Mouse (Mus musculus) liver, embryonic 15.5 days (tissue): Measurements from ENCODE around the gene Zkscan16. TPM values are rescaled to one million over a fixed set of nuclear protein-coding genes. Genes with fewer than 3 reads are reported as not detected.

ENCODE experiments used
- ATAC-seq: fragments of 200-750 bp; cut with Nextera tagmentation; 2 replicates; pipeline ENCODE4 v1.8.0; 2017; ENCODE audit warnings: moderate number of reproducible peaks, mild to moderate bottlenecking, moderate library complexity; ENCODE audit not compliant: insufficient read depth
- H3K27ac ChIP-seq: fragments of 300-500 bp; sonication (generic); replicated peaks from 2 replicates; pipeline ENCODE4 v1.5.1; 2015; ENCODE audit warnings: mild to moderate bottlenecking, inconsistent platforms
- H3K27me3 ChIP-seq: fragments of 300-500 bp; sonication (generic); 2 replicates; pipeline ENCODE4 v1.6.1; 2015; ENCODE audit warnings: mild to moderate bottlenecking, inconsistent platforms
- H3K36me3 ChIP-seq: fragments of 300-500 bp; sonication (generic); replicated peaks from 2 replicates; pipeline ENCODE4 v1.6.1; 2015; ENCODE audit warnings: moderate library complexity, mild to moderate bottlenecking, inconsistent platforms
- H3K4me1 ChIP-seq: fragments of 300-500 bp; sonication (generic); replicated peaks from 2 replicates; pipeline ENCODE4 v1.6.1; 2015; ENCODE audit warnings: inconsistent platforms
- H3K4me2 ChIP-seq: fragments of 300-500 bp; sonication (generic); 2 replicates; pipeline ENCODE4 v1.6.1; 2015; ENCODE audit warnings: moderate library complexity, mild to moderate bottlenecking, inconsistent platforms
- H3K4me3 ChIP-seq: fragments of 300-500 bp; sonication (generic); replicated peaks from 2 replicates; pipeline ENCODE4 v1.5.1; 2015; ENCODE audit warnings: mild to moderate bottlenecking, inconsistent platforms
- H3K9ac ChIP-seq: fragments of 300-500 bp; sonication (generic); 2 replicates; pipeline ENCODE4 v1.6.1; 2015; ENCODE audit warnings: moderate library complexity, mild to moderate bottlenecking, inconsistent platforms
- H3K9me3 ChIP-seq: fragments of 300-500 bp; sonication (generic); replicated peaks from 2 replicates; pipeline ENCODE4 v1.6.1; 2016; ENCODE audit warnings: inconsistent platforms
- WGBS: fragments of 180-500 bp; shearing (Covaris S2); methylation state at CpG from one replicate; pipeline ENCODE4 v1.1.7; 2015; ENCODE audit warnings: mixed read lengths; ENCODE audit not compliant: insufficient replicate concordance; 5-methylcytosine and 5-hydroxymethylcytosine counted together
- polyA plus RNA-seq: library from polyadenylated mRNA; unstranded; fragments of >200 nt; fragmentation: Nextera tagmentation; extraction: Ambion mirVana; gene quantifications from 2 replicates; pipeline ENCODE4 v1.2.1, GENCODE M21; 2015

Gene Zkscan16
- polyA plus RNA-seq, 1 experiment from 2014 or later: 0.02 TPM

GRCm38 (mm10) chr4:58942942-58943341 lies 486 bp upstream of the Zkscan16 start:
- Histone ChIP-seq H3K9ac (no peak overlapping the region), H3K36me3 (no peaks in the 10 kb centered on the region), H3K27ac (no peak overlapping the region), H3K4me1 (peaks cover 10% of the 10 kb centered on the region), H3K4me3 (peak overlapping the region; percentile 63), H3K9me3 (no peaks in the 10 kb centered on the region), H3K4me2 (peak overlapping the region; percentile 86), H3K27me3 (peaks cover 46% of the 10 kb centered on the region)
- no peak for ATAC-seq
- WGBS: 66% methylated on average over 4 of the region's 4 CpGs

DNA sequence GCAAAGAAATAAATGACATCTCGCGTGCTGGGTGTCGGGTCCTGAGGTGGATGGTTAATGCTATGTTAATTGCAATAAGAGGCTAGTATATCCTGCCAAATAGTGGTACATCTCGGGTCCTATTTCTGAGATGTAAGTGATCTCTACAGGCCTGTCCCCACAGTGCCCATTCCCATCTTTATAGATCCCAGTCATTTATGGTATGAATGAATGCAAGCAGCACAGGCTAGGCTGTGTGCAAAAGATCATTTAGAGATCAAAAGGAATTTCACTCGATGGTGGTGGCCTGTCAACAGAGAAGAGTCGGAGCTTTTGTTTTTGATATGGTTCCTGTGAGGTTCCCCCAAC lies 752 bp downstream of the Zkscan16 start:
- Histone ChIP-seq H3K27ac (no peak overlapping the region), H3K4me1 (peaks cover 10% of the 10 kb centered on the region), H3K27me3 (peaks cover 46% of the 10 kb centered on the region), H3K9me3 (no peaks in the 10 kb centered on the region), H3K4me2 (peak overlapping the region; percentile 86), H3K9ac (no peak overlapping the region), H3K36me3 (no peaks in the 10 kb centered on the region), H3K4me3 (peak overlapping the region; percentile 63)
- WGBS: 8% methylated on average over 6 of the region's 6 CpGs
- no peak for ATAC-seq

DNA sequence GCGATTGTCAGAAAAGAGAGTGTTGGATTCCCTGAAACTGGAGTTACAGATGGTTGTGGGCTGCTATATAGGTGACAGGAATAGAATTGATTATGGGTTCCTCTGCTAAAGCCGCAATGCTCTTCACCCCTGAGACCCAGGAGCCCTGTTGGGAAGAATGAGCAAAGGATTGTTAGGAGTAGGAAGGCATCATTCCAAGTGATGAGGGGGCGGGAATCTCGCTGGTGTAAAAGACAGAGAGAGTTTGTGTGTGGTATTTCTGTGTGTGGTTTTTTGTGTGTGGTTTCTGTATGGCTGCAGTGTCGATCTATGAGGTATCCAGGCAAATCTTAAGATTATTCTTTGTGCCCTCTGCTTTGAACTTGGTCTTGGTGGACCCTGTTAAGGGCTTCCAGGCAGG lies 1.3 kb downstream of the Zkscan16 start:
- peaks cover 46% of the 10 kb centered on the region for H3K27me3 ChIP-seq
- peaks cover 10% of the 10 kb centered on the region for H3K4me1 ChIP-seq
- no peaks in the 10 kb centered on the region for H3K9me3 ChIP-seq
- H3K36me3 ChIP-seq: no peaks in the 10 kb centered on the region
- H3K4me3 ChIP-seq: no peak overlapping the region
- no peak overlapping the region for H3K27ac ChIP-seq
- no peak overlapping the region for H3K4me2 ChIP-seq
- no peak overlapping the region for H3K9ac ChIP-seq
- 46% methylated on average over 5 of the region's 5 CpGs for WGBS
- no peak for ATAC-seq

GRCm38 (mm10) chr4:58948391-58948790 lies 5.0 kb downstream of the Zkscan16 start:
- H3K4me1 ChIP-seq: peaks cover 6% of the 10 kb centered on the region
- H3K9ac ChIP-seq: no peak overlapping the region
- WGBS: 67% methylated on average over 4 of the region's 4 CpGs
- H3K4me3 ChIP-seq: no peak overlapping the region
- H3K4me2 ChIP-seq: no peak overlapping the region
- no peaks in the 10 kb centered on the region for H3K36me3 ChIP-seq
- H3K27me3 ChIP-seq: peaks cover 34% of the 10 kb centered on the region
- no peaks in the 10 kb centered on the region for H3K9me3 ChIP-seq
- no peak overlapping the region for H3K27ac ChIP-seq
- ATAC-seq: no peak

DNA sequence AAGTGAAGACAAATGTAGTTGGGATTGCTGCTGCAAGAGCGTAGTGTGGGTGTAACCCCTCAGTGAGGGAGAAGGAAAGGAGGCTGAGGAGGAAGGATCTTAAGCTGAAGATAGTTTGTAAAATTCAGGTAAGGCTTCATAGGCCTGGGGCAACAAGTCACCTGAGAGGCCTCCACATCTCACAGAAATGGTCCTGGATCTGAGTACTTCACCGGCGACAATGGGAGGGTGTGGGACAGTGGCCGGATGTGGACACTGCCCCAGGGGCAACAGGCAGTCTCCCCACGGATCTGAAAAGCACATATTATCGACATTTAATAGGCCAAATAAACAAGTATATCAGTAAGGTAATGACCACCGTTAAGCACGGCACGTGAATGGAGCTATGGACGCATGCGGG lies 9.2 kb downstream of the Zkscan16 start:
- no peak for ATAC-seq
- Histone ChIP-seq H3K36me3 (no peaks in the 10 kb centered on the region), H3K4me2 (no peak overlapping the region), H3K4me3 (no peak overlapping the region), H3K9me3 (no peaks in the 10 kb centered on the region), H3K9ac (no peak overlapping the region), H3K4me1 (no peaks in the 10 kb centered on the region), H3K27ac (no peak overlapping the region), H3K27me3 (no peaks in the 10 kb centered on the region; the same call in 1 of the 2 replicates)
- WGBS: 80% methylated on average over 11 of the region's 11 CpGs

- no peak for ATAC-seq
- 67% methylated on average over 15 of the region's 15 CpGs for WGBS
These were observed 18.3 kb downstream of the Zkscan16 start for GRCm38 (mm10) chr4:58961719-58962118.

DNA sequence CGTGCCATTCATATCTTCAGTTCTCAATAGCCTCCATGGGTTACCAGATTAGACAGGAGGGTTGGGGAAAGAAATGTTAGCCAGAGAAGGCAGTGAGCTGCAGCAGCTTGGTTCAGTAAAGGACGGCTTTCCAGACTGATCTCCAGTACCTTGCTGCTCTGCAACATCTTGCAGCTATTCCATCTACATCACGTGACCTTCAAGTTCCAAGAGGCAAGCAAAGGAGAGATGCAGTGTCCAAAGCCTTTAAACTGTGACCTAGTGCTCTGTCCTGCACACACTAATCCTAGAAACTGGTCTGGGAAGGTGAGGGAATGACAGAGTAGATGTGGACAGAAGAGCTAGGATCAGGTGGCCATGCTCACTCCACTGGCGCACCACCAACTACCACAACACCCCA lies 19.8 kb downstream of the Zkscan16 start:
- WGBS: 74% methylated on average over 4 of the region's 4 CpGs
- H3K4me1 ChIP-seq: no peaks in the 10 kb centered on the region
- no peak overlapping the region for H3K9ac ChIP-seq
- H3K36me3 ChIP-seq: no peaks in the 10 kb centered on the region
- H3K9me3 ChIP-seq: no peaks in the 10 kb centered on the region
- no peak overlapping the region for H3K4me3 ChIP-seq
- no peak for ATAC-seq
- H3K27ac ChIP-seq: no peak overlapping the region
- H3K4me2 ChIP-seq: no peak overlapping the region
- 0 out of 2 replicates have a peak, but pooled peaks cover 3% of the 10 kb centered on the region for H3K27me3 ChIP-seq

More at GRCm38 (mm10) chr4:58961719-58962118, 18.3 kb downstream of the Zkscan16 start:
- Histone ChIP-seq H3K4me1 (no peaks in the 10 kb centered on the region), H3K36me3 (no peaks in the 10 kb centered on the region), H3K9me3 (no peaks in the 10 kb centered on the region), H3K4me3 (no peak overlapping the region), H3K27me3 (peaks cover 3% of the 10 kb centered on the region; the same call in 1 of the 2 replicates), H3K4me2 (no peak overlapping the region), H3K9ac (no peak overlapping the region), H3K27ac (no peak overlapping the region)

GRCm38 (mm10) chr4:58965136-58965535 lies 21.7 kb downstream of the Zkscan16 start:
- H3K4me1 ChIP-seq: peaks cover 3% of the 10 kb centered on the region
- H3K9ac ChIP-seq: no peak overlapping the region
- H3K27ac ChIP-seq: no peak overlapping the region
- H3K27me3 ChIP-seq: 0 out of 2 replicates have a peak, but pooled peaks cover 3% of the 10 kb centered on the region
- WGBS: 65% methylated on average over 1 of the region's 1 CpGs
- no peaks in the 10 kb centered on the region for H3K9me3 ChIP-seq
- no peak overlapping the region for H3K4me3 ChIP-seq
- ATAC-seq: no peak
- H3K36me3 ChIP-seq: no peaks in the 10 kb centered on the region
- H3K4me2 ChIP-seq: no peak overlapping the region

DNA sequence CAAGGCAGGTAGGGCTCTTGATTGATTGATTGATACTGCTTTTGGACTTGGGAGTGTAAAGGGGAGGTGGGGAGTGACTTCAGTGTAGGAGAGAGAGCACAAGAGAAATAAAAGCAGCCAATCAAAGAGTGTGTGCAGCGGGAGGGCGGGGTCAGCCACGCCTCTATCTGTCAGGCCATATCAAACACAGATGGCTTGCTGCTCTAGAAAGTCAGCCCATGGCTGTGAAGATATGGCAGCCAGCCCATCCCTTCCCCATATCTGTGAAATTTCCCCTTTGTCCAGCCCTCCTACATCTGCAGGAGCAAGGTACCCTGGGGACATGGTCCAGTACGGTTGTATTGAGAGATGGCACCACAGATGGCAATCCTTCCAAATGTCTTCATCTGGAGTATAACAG lies 27.2 kb downstream of the Zkscan16 start:
- ATAC-seq: peak; percentile 90
- H3K9ac ChIP-seq: no peak overlapping the region
- WGBS: 41% methylated on average over 4 of the region's 4 CpGs
- no peaks in the 10 kb centered on the region for H3K36me3 ChIP-seq
- H3K4me1 ChIP-seq: peaks cover 21% of the 10 kb centered on the region
- peak overlapping the region; percentile 36 for H3K4me2 ChIP-seq
- no peaks in the 10 kb centered on the region for H3K9me3 ChIP-seq
- H3K27ac ChIP-seq: 0 out of 2 replicates have a peak overlapping the region, but pooled peaks have one; percentile 25
- H3K4me3 ChIP-seq: no peak overlapping the region
- H3K27me3 ChIP-seq: no peaks in the 10 kb centered on the region

DNA sequence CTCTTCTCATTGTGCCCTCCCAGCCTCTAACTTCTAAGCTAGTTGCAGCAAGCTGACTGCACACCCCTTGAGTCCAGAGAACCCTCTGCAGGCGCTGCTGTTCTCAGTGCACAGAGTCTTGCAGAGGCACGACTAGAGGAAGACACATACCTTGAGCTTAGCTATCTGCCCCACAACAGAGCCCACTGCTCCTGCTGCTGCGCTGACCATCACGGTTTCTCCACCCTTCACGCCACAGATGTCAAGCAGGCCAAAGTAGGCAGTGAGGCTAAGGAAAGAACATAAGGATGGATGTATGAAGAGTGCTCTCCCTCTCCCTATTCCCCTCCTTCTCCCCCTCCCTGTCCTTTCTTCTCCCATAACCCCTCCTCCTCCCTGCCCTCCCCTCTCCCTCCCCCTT lies 32.3 kb downstream of the Zkscan16 start:
- H3K27me3 ChIP-seq: no peaks in the 10 kb centered on the region
- H3K9ac ChIP-seq: no peak overlapping the region
- 71% methylated on average over 5 of the region's 5 CpGs for WGBS
- H3K9me3 ChIP-seq: no peaks in the 10 kb centered on the region
- ATAC-seq: no peak
- no peak overlapping the region for H3K4me3 ChIP-seq
- no peaks in the 10 kb centered on the region for H3K36me3 ChIP-seq
- no peak overlapping the region for H3K27ac ChIP-seq
- peaks cover 12% of the 10 kb centered on the region for H3K4me1 ChIP-seq
- no peak overlapping the region for H3K4me2 ChIP-seq

DNA sequence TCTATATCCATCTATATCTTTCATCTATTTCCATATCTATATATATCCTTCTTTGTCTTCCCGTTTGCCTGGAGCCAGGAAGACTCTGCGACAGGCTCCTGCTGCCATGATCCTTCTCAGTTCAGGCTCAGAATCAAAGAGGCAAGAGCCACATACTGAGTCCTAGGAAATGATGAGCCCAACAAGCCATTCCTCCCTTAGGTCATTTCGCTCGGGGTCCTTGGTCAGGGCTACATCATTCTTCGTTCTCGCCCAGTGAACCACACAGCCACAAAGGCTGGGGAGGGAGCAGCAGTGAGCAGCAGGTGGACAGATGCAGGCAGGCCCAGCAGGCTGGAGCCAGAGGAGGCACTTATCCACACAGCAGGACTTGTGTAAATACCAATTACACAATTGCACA lies 38.0 kb downstream of the Zkscan16 start:
- Histone ChIP-seq H3K36me3 (no peaks in the 10 kb centered on the region), H3K4me3 (no peak overlapping the region), H3K27me3 (no peaks in the 10 kb centered on the region), H3K4me2 (no peak overlapping the region), H3K27ac (no peak overlapping the region), H3K9me3 (no peaks in the 10 kb centered on the region), H3K9ac (no peak overlapping the region), H3K4me1 (peaks cover 16% of the 10 kb centered on the region)
- no peak for ATAC-seq
- 73% methylated on average over 6 of the region's 6 CpGs for WGBS

GRCm38 (mm10) chr4:58982806-58983205 lies 39.4 kb downstream of the Zkscan16 start:
- H3K4me1 ChIP-seq: peaks cover 30% of the 10 kb centered on the region
- H3K9me3 ChIP-seq: no peaks in the 10 kb centered on the region
- H3K4me3 ChIP-seq: no peak overlapping the region
- no peaks in the 10 kb centered on the region for H3K36me3 ChIP-seq
- no peak overlapping the region for H3K4me2 ChIP-seq
- no peaks in the 10 kb centered on the region for H3K27me3 ChIP-seq
- no peak for ATAC-seq
- WGBS: 73% methylated on average over 8 of the region's 8 CpGs
- H3K9ac ChIP-seq: no peak overlapping the region
- H3K27ac ChIP-seq: no peak overlapping the region
